Mouse (Mus musculus) kidney, adult 2 months (tissue): ENCODE results near the gene Lhfp. TPM values are rescaled to one million over a fixed set of nuclear protein-coding genes. Genes with fewer than 3 reads are reported as not detected.

ENCODE experiments used
- DNase-seq: peaks from one replicate; pipeline ENCODE4 v3.0.0; 2021
- H3K27ac ChIP-seq: fragments of 200-500 bp; 2 replicates; pipeline ENCODE4 v1.5.1; 2012; ENCODE audit warnings: low read depth, low read length, control low read depth, inconsistent platforms; ENCODE audit not compliant: insufficient read depth
- H3K27me3 ChIP-seq: fragments of 200-500 bp; replicated peaks from 2 replicates; pipeline ENCODE4 v1.6.1; 2012; ENCODE audit warnings: mild to moderate bottlenecking, moderate library complexity, low read length, inconsistent platforms; ENCODE audit not compliant: control insufficient read depth, insufficient read depth
- H3K36me3 ChIP-seq: fragments of 200-500 bp; 2 replicates; pipeline ENCODE4 v1.6.1; 2012; ENCODE audit warnings: mild to moderate bottlenecking, moderate library complexity, low read length, inconsistent platforms; ENCODE audit not compliant: control insufficient read depth, insufficient read depth
- H3K4me1 ChIP-seq: fragments of 200-500 bp; 2 replicates; pipeline ENCODE4 v1.6.1; 2011; ENCODE audit warnings: low read length; ENCODE audit not compliant: control insufficient read depth, insufficient read depth
- H3K4me3 ChIP-seq: fragments of 200-500 bp; 2 replicates; pipeline ENCODE4 v1.5.1; 2011; ENCODE audit warnings: mild to moderate bottlenecking, low read depth, low read length, control low read depth; ENCODE audit not compliant: insufficient read depth
- CTCF ChIP-seq: fragments of 200-500 bp; conservative IDR thresholded peaks from 2 replicates; pipeline ENCODE4 v1.5.1; 2011; ENCODE audit warnings: low read depth, mild to moderate bottlenecking, control low read depth, low read length, moderate library complexity, mixed read lengths; ENCODE audit not compliant: insufficient read depth, insufficient read length
- POLR2A ChIP-seq: fragments of 200-500 bp; IDR thresholded peaks from one replicate; pipeline ENCODE4 v1.6.1; 2011; ENCODE audit warnings: low read depth, low read length, control low read depth
- WGBS: fragments of 180-500 bp; shearing (Covaris S2); methylation state at CpG from one replicate; pipeline ENCODE4 v1.1.7; 2018; 5-methylcytosine and 5-hydroxymethylcytosine counted together
- polyA plus RNA-seq: library from polyadenylated mRNA; depleted of rRNA; stranded (reverse); fragments of >200 nt; gene quantifications from 2 replicates; pipeline ENCODE4 v1.2.3, GENCODE M21; 2012

The Lhfp gene
- polyA plus RNA-seq, 1 experiment: 47.7 TPM

GRCm38 (mm10) chr3:53004406-53005114, 36.8 kb upstream of the Lhfp start:
- Histone ChIP-seq H3K27me3 (no peaks in the 10 kb centered on the region), H3K4me1 (no peaks in the 10 kb centered on the region), H3K36me3 (no peaks in the 10 kb centered on the region; the same call in 1 of the 2 replicates), H3K27ac (no peak overlapping the region), H3K4me3 (no peak overlapping the region)
- WGBS: 61% methylated on average over 2 of the region's 2 CpGs
- peak; percentile 60 for DNase-seq
- no peak for TF ChIP-seq POLR2A
- peak; percentile 28; the same call in 1 of the 2 replicates for TF ChIP-seq CTCF

- Histone ChIP-seq H3K36me3 (peaks cover 2% of the 10 kb centered on the region), H3K27ac (no peak overlapping the region), H3K27me3 (no peaks in the 10 kb centered on the region), H3K4me3 (no peak overlapping the region), H3K4me1 (no peaks in the 10 kb centered on the region)
- WGBS: 96% methylated on average over 8 of the region's 8 CpGs
- DNase-seq: no peak
- TF ChIP-seq CTCF (no peak), POLR2A (no peak)
Observed at GRCm38 (mm10) chr3:53007411-53007810, 33.9 kb upstream of the Lhfp start.

GRCm38 (mm10) chr3:53016436-53017340, 24.6 kb upstream of the Lhfp start, which contains the start of gene Cog6:
Gene Cog6, minus strand, starts transcription at chr3:53017237.
- H3K27ac ChIP-seq: peak within 1 kb of the TSS; percentile 43; the same call in 1 of the 2 replicates
- peak within 1 kb of the TSS; percentile 84 for H3K4me3 ChIP-seq
- H3K27me3 ChIP-seq: no peaks in the 10 kb centered on the region
- 2% methylated on average over 53 of the region's 53 CpGs for WGBS
- no peak for TF ChIP-seq CTCF
- TF ChIP-seq POLR2A: peak; percentile 90
- DNase-seq: peak; percentile 92
- peaks cover 2% of the 10 kb centered on the region for H3K36me3 ChIP-seq
- H3K4me1 ChIP-seq: no peaks in the 10 kb centered on the region

- 73% methylated on average over 4 of the region's 4 CpGs for WGBS
- TF ChIP-seq CTCF (no peak), POLR2A (no peak)
- H3K36me3 ChIP-seq: no peaks in the 10 kb centered on the region
Observed at GRCm38 (mm10) chr3:53027333-53027732, 14.0 kb upstream of the Lhfp start.

GRCm38 (mm10) chr3:53029046-53029445, 12.3 kb upstream of the Lhfp start:
- Histone ChIP-seq H3K4me1 (no peaks in the 10 kb centered on the region), H3K27ac (no peak overlapping the region), H3K4me3 (no peak overlapping the region), H3K27me3 (no peaks in the 10 kb centered on the region; the same call in 1 of the 2 replicates), H3K36me3 (no peaks in the 10 kb centered on the region)
- TF ChIP-seq CTCF (peak; percentile 74), POLR2A (no peak)
- WGBS: 22% methylated on average over 7 of the region's 7 CpGs
- DNase-seq: peak; percentile 73

More at GRCm38 (mm10) chr3:53027333-53027732, 14.0 kb upstream of the Lhfp start:
- no peaks in the 10 kb centered on the region for H3K4me1 ChIP-seq
- no peaks in the 10 kb centered on the region; the same call in 1 of the 2 replicates for H3K27me3 ChIP-seq
- no peak overlapping the region for H3K4me3 ChIP-seq
- no peak for DNase-seq
- H3K27ac ChIP-seq: no peak overlapping the region

- H3K27me3 ChIP-seq: no peaks in the 10 kb centered on the region
- TF ChIP-seq CTCF: no peak
- no peak for TF ChIP-seq POLR2A
- H3K36me3 ChIP-seq: no peaks in the 10 kb centered on the region
- H3K4me1 ChIP-seq: no peaks in the 10 kb centered on the region
- H3K27ac ChIP-seq: no peak overlapping the region
- DNase-seq: no peak
- 56% methylated on average over 6 of the region's 6 CpGs for WGBS
- H3K4me3 ChIP-seq: no peak overlapping the region
Observed at GRCm38 (mm10) chr3:53031586-53031985, 9.7 kb upstream of the Lhfp start.

- no peak for DNase-seq
- 60% methylated on average over 5 of the region's 5 CpGs for WGBS
- H3K4me1 ChIP-seq: no peaks in the 10 kb centered on the region
- H3K27me3 ChIP-seq: no peaks in the 10 kb centered on the region
- H3K36me3 ChIP-seq: no peaks in the 10 kb centered on the region
- H3K4me3 ChIP-seq: no peak overlapping the region
- H3K27ac ChIP-seq: no peak overlapping the region
- TF ChIP-seq POLR2A (no peak), CTCF (no peak)
Observed at GRCm38 (mm10) chr3:53032432-53032831, 8.9 kb upstream of the Lhfp start.
